ENCODE assay signal across 21 mouse cellular contexts in genomic region chr6:124816611-124817010, GRCm38 (mm10). TPM values are rescaled to one million over a fixed set of nuclear protein-coding genes. Genes with fewer than 3 reads are reported as not detected.
A peak's percentile ranks its signal among the peaks of the same experiment; 100 is the strongest.
DNase-seq lines count a peak whose midpoint lies in the region; ATAC-seq and TF ChIP-seq lines count a peak whose summit lies in the region.
"Had no signal": no experiment of that assay in that cellular context is flagged by ENCODE, and none has a peak within 500 bp of the region (broad histone marks: within the 10 kb centered on the region; RNA-seq: fewer than 3 reads in every experiment).

No protein-coding gene starts in this region.

- intact Hi-C loops in gastrocnemius, adult 2 months (cut with DNase I) = no loop called here

- H3K36me3 ChIP-seq in midbrain, embryonic 11.5 days (ENCODE audit: control insufficient read depth, insufficient read depth, low read length) = peaks cover 42% of the 10 kb centered on the region
- H3K36me3 ChIP-seq in midbrain, embryonic 14.5 days (ENCODE audit: control insufficient read depth, insufficient read depth, low read length) = peaks cover 74% of the 10 kb centered on the region

- H3K27ac ChIP-seq in gastrocnemius, adult 2 months = no peak overlapping the region
- H3K27ac ChIP-seq in midbrain, embryonic 11.5 days (ENCODE audit: low read depth, low read length) = no peak overlapping the region
- no peak overlapping the region for H3K27ac ChIP-seq in midbrain, embryonic 14.5 days (replicated peaks; ENCODE audit: low read depth, low read length)
- H3K27ac ChIP-seq: embryonic facial prominence, embryonic 13.5 days; embryonic facial prominence, embryonic 15.5 days; forebrain, embryonic 10.5 days; forebrain, embryonic 12.5 days had no signal

- TF ChIP-seq CTCF in gastrocnemius, adult 2 months (IDR thresholded peaks at IDR 0.05) = no peak

- peak; percentile 0 for DNase-seq in adrenal gland, adult 2 months
- DNase-seq in adrenal gland, postnatal 10 days = no peak
- peak; percentile 12 for DNase-seq in gastrocnemius, adult 2 months
- DNase-seq in gastrocnemius, postnatal 4 days (ENCODE audit: low spot score in 2 of 2) = no peak
- peak; percentile 51 for DNase-seq in midbrain, embryonic 11.5 days (ENCODE audit: low spot score, missing footprints)
- no peak for DNase-seq in midbrain, embryonic 14.5 days
- DNase-seq: adrenal gland, postnatal 25 days; cerebellum, adult 2 months; cerebellum, adult 9-10 months; cerebellum, postnatal 36 days; embryo, embryonic 11 days had no signal

- peaks cover 13% of the 10 kb centered on the region for H3K4me1 ChIP-seq in midbrain, embryonic 11.5 days (ENCODE audit: control insufficient read depth, insufficient read depth, low read length)
- peaks cover 25% of the 10 kb centered on the region for H3K4me1 ChIP-seq in midbrain, embryonic 14.5 days (ENCODE audit: control insufficient read depth, insufficient read depth, low read length)

- ATAC-seq in midbrain, embryonic 11.5 days (ENCODE audit: low FRiP score) = no peak
- no peak for ATAC-seq in midbrain, embryonic 14.5 days (ENCODE audit: low FRiP score, low TSS enrichment)
- ATAC-seq: forebrain, embryonic 14.5 days; forebrain, embryonic 16.5 days had no signal

- H3K9me3 ChIP-seq in midbrain, embryonic 11.5 days (ENCODE audit: control insufficient read depth, low read length) = no peaks in the 10 kb centered on the region
- no peaks in the 10 kb centered on the region for H3K9me3 ChIP-seq in midbrain, embryonic 14.5 days (ENCODE audit: control insufficient read depth, low read length)
- H3K9me3 ChIP-seq: embryonic facial prominence, embryonic 13.5 days; embryonic facial prominence, embryonic 15.5 days; forebrain, embryonic 10.5 days; forebrain, embryonic 12.5 days had no signal

- WGBS in midbrain, embryonic 11.5 days = 93% methylated on average over 4 of the region's 4 CpGs
- 90% methylated on average over 4 of the region's 4 CpGs for WGBS in midbrain, embryonic 14.5 days

- no peaks in the 10 kb centered on the region for H3K27me3 ChIP-seq in midbrain, embryonic 11.5 days (ENCODE audit: control insufficient read depth, insufficient read depth, low read length)
- no peaks in the 10 kb centered on the region for H3K27me3 ChIP-seq in midbrain, embryonic 14.5 days (ENCODE audit: control insufficient read depth, insufficient read depth, low read length)
- H3K27me3 ChIP-seq: embryonic facial prominence, embryonic 13.5 days; embryonic facial prominence, embryonic 15.5 days; forebrain, embryonic 12.5 days had no signal

- H3K4me2 ChIP-seq in midbrain, embryonic 11.5 days = no peak overlapping the region
- H3K4me2 ChIP-seq in midbrain, embryonic 14.5 days (ENCODE audit: low read length) = no peak overlapping the region
- H3K4me2 ChIP-seq: embryonic facial prominence, embryonic 13.5 days; embryonic facial prominence, embryonic 15.5 days; forebrain, embryonic 12.5 days had no signal

- H3K4me3 ChIP-seq in gastrocnemius, adult 2 months = no peak overlapping the region
- no peak overlapping the region for H3K4me3 ChIP-seq in midbrain, embryonic 11.5 days (ENCODE audit: low read depth, low read length)
- H3K4me3 ChIP-seq in midbrain, embryonic 14.5 days (replicated peaks; ENCODE audit: low read depth, low read length) = no peak overlapping the region
- H3K4me3 ChIP-seq: embryonic facial prominence, embryonic 13.5 days; embryonic facial prominence, embryonic 15.5 days; erythroblast, embryonic 14.5 days; forebrain, embryonic 10.5 days; forebrain, embryonic 12.5 days had no signal

- H3K9ac ChIP-seq in midbrain, embryonic 11.5 days (ENCODE audit: low read length) = no peak overlapping the region
- no peak overlapping the region for H3K9ac ChIP-seq in midbrain, embryonic 14.5 days (replicated peaks; ENCODE audit: low read length)
- H3K9ac ChIP-seq: embryonic facial prominence, embryonic 13.5 days; embryonic facial prominence, embryonic 15.5 days; forebrain, embryonic 12.5 days had no signal

RNA-seq across cellular contexts. Expression of gene Tpi1, which starts 2.5 kb away (rescaled TPM):
- 100 to 1,000 TPM; 385 to 502 TPM for total RNA-seq in adrenal gland, adult 2 months (2021)
- polyA plus RNA-seq in adrenal gland, adult 2 months (2012; rRNA removed) = 237 and 285 TPM in 2 replicates
- total RNA-seq in adrenal gland, postnatal 10 days (2021) = 100 to 1,000 TPM; 504 to 601 TPM
- total RNA-seq in gastrocnemius, adult 2 months (2021) = 1,000 to 10,000 TPM; 2,224 to 2,391 TPM
- 1,000 to 10,000 TPM; 2,059 to 2,144 TPM for total RNA-seq in gastrocnemius, postnatal 4 days (2021)
- 619 and 639 TPM in 2 replicates for polyA plus RNA-seq in midbrain, embryonic 11.5 days (2014; fragmentation: Nextera tagmentation; extraction: Ambion mirVana)
- polyA plus RNA-seq in midbrain, embryonic 14.5 days (2014; fragmentation: Nextera tagmentation; extraction: Ambion mirVana) = 343 and 349 TPM in 2 replicates

RNA-seq across cellular contexts. Expression of gene Spsb2, which starts 8.2 kb away (rescaled TPM):
- 10 to 100 TPM; 19.6 to 28.0 TPM for total RNA-seq in adrenal gland, adult 2 months (2021)
- polyA plus RNA-seq in adrenal gland, adult 2 months (2012; rRNA removed) = 34.0 and 40.0 TPM in 2 replicates
- total RNA-seq in adrenal gland, postnatal 10 days (2021) = 10 to 100 TPM; 11.7 to 15.2 TPM
- 1 to 10 TPM; 2.0 to 2.5 TPM for total RNA-seq in gastrocnemius, adult 2 months (2021)
- 10 to 100 TPM; 10.5 to 11.7 TPM for total RNA-seq in gastrocnemius, postnatal 4 days (2021)
- 3.7 and 4.8 TPM in 2 replicates for polyA plus RNA-seq in midbrain, embryonic 11.5 days (2014; fragmentation: Nextera tagmentation; extraction: Ambion mirVana)
- 5.9 and 6.3 TPM in 2 replicates for polyA plus RNA-seq in midbrain, embryonic 14.5 days (2014; fragmentation: Nextera tagmentation; extraction: Ambion mirVana)

RNA-seq across cellular contexts. Expression of gene Usp5, which starts 12.7 kb away (rescaled TPM):
- 100 to 1,000 TPM; 103 to 132 TPM for total RNA-seq in adrenal gland, adult 2 months (2021)
- polyA plus RNA-seq in adrenal gland, adult 2 months (2012; rRNA removed) = 102 and 111 TPM in 2 replicates
- total RNA-seq in adrenal gland, postnatal 10 days (2021) = 100 to 1,000 TPM in 1 of 2 experiments, 10 to 100 TPM in 1; 89.2 to 111 TPM
- total RNA-seq in gastrocnemius, adult 2 months (2021) = 10 to 100 TPM; 43.4 to 50.1 TPM
- total RNA-seq in gastrocnemius, postnatal 4 days (2021) = 10 to 100 TPM; 81.7 to 85.9 TPM
- 139 and 143 TPM in 2 replicates for polyA plus RNA-seq in midbrain, embryonic 11.5 days (2014; fragmentation: Nextera tagmentation; extraction: Ambion mirVana)
- 184 and 191 TPM in 2 replicates for polyA plus RNA-seq in midbrain, embryonic 14.5 days (2014; fragmentation: Nextera tagmentation; extraction: Ambion mirVana)

RNA-seq across cellular contexts. Expression of gene Cdca3, which starts 12.7 kb away (rescaled TPM):
- 1 to 10 TPM; 2.2 to 3.9 TPM for total RNA-seq in adrenal gland, adult 2 months (2021)
- polyA plus RNA-seq in adrenal gland, adult 2 months (2012; rRNA removed) = 5.9 and 8.6 TPM in 2 replicates
- 10 to 100 TPM; 26.3 to 28.8 TPM for total RNA-seq in adrenal gland, postnatal 10 days (2021)
- total RNA-seq in gastrocnemius, adult 2 months (2021) = under 1 TPM; 0.26 to 0.31 TPM
- 10 to 100 TPM; 27.9 to 28.2 TPM for total RNA-seq in gastrocnemius, postnatal 4 days (2021)
- polyA plus RNA-seq in midbrain, embryonic 11.5 days (2014; fragmentation: Nextera tagmentation; extraction: Ambion mirVana) = 225 and 244 TPM in 2 replicates
- polyA plus RNA-seq in midbrain, embryonic 14.5 days (2014; fragmentation: Nextera tagmentation; extraction: Ambion mirVana) = 25.0 and 43.7 TPM in 2 replicates

RNA-seq across cellular contexts. Expression of gene Gnb3, which starts 23.5 kb away (rescaled TPM):
- total RNA-seq in adrenal gland, adult 2 months (2021) = 10 to 100 TPM in 1 of 2 experiments, 1 to 10 TPM in 1; 6.7 to 12.2 TPM
- polyA plus RNA-seq in adrenal gland, adult 2 months (2012; rRNA removed) = 9.2 and 11.9 TPM in 2 replicates
- total RNA-seq in adrenal gland, postnatal 10 days (2021) = 1 to 10 TPM; 7.5 to 9.7 TPM
- 1 to 10 TPM in 1 of 2 experiments, under 1 TPM in 1; 0.75 to 1.4 TPM for total RNA-seq in gastrocnemius, adult 2 months (2021)
- total RNA-seq in gastrocnemius, postnatal 4 days (2021) = 10 to 100 TPM; 13.6 to 14.3 TPM
- polyA plus RNA-seq in midbrain, embryonic 11.5 days (2014; fragmentation: Nextera tagmentation; extraction: Ambion mirVana) = 3.8 TPM in 2 replicates
- polyA plus RNA-seq in midbrain, embryonic 14.5 days (2014; fragmentation: Nextera tagmentation; extraction: Ambion mirVana) = 1.7 and 4.5 TPM in 2 replicates
- total RNA-seq: common myeloid progenitor, adult 5-6 weeks; ES-E14 had no signal
- polyA plus RNA-seq: C2C12; erythroblast, embryonic 14.5 days had no signal

Comparison
In these comparisons a context has a peak if more than half of its experiments do, and no peak if none do; other contexts are left out.
1. DNase-seq: peak in adrenal gland, adult 2 months (single experiment), gastrocnemius, adult 2 months (single experiment) and midbrain, embryonic 11.5 days (single experiment); none in adrenal gland, postnatal 10 days (single experiment), gastrocnemius, postnatal 4 days (0 of 2) and midbrain, embryonic 14.5 days (single experiment).